In the genomic region with DNA sequence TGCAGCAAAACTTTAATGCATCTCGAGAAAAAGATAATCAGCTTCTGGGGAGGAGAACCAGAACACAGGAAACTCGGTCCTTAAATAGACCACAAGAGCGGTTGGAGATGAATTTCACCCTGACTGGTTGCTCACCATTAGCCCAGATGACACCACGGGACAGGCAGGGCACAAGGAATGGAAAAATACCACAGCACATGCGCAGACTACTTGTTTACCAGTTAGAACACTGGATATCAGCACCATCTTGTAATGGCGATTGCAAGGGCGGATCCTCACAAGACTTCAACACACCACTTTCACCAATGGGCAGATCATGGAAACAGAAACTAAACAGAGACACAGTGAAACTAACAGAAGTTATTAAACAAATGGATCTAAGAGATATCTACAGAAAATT, we compare ENCODE assay signal across 8 mouse cellular contexts.
DNase-seq lines count a peak whose midpoint lies in the region; ATAC-seq and TF ChIP-seq lines count a peak whose summit lies in the region.
"Not testable (repeated sequence)": the region's sequence is repeated elsewhere in the genome, so short reads cannot be mapped to it uniquely, and the experiment has no call there.

No protein-coding gene starts in this region.

- not testable (repeated sequence) for H3K9me3 ChIP-seq in heart, embryonic 12.5 days (replicated peaks); intestine, embryonic 15.5 days

- not testable (repeated sequence) for TF ChIP-seq CTCF in bone marrow macrophage, adult 2 months (IDR thresholded peaks at IDR 0.05; ENCODE audit: low read depth, low read length); testis, adult 2 months (IDR thresholded peaks at IDR 0.05; ENCODE audit: control insufficient read depth, insufficient read depth, insufficient replicate concordance, low read depth, low read length)

- ATAC-seq in heart, embryonic 12.5 days (ENCODE audit: insufficient number of reproducible peaks, low FRiP score); intestine, embryonic 15.5 days: not testable (repeated sequence)

- TF ChIP-seq POLR2A in bone marrow macrophage, adult 2 months (IDR thresholded peaks at IDR 0.05; ENCODE audit: borderline replicate concordance, low read depth, low read length); myocyte (IDR thresholded peaks at IDR 0.05; ENCODE audit: insufficient read length, low read depth); testis, adult 2 months (IDR thresholded peaks at IDR 0.05; ENCODE audit: control insufficient read depth, low read depth, low read length): not testable (repeated sequence)

- WGBS in heart, embryonic 12.5 days = 80% methylated on average over 7 of the region's 7 CpGs
- WGBS in intestine, embryonic 15.5 days = 83% methylated on average over 7 of the region's 7 CpGs

- H3K79me2 ChIP-seq in myocyte (ENCODE audit: control insufficient read depth, insufficient read depth) = not testable (repeated sequence)

- not testable (repeated sequence) for H3K27me3 ChIP-seq in heart, embryonic 12.5 days (replicated peaks); intestine, embryonic 15.5 days (replicated peaks); myocyte (ENCODE audit: control insufficient read depth, insufficient read depth, insufficient read length); testis, adult 2 months (ENCODE audit: control insufficient read depth, insufficient read depth, low read length)

- not testable (repeated sequence) for H3K9ac ChIP-seq in heart, embryonic 12.5 days; intestine, embryonic 15.5 days

- not testable (repeated sequence) for H3K4me1 ChIP-seq in bone marrow macrophage, adult 2 months (ENCODE audit: control insufficient read depth, insufficient read depth, low read length); heart, embryonic 12.5 days (replicated peaks); intestine, embryonic 15.5 days (replicated peaks); testis, adult 2 months (ENCODE audit: control insufficient read depth, insufficient read depth, low read length)

- H3K27ac ChIP-seq in bone marrow macrophage, adult 2 months (ENCODE audit: insufficient read depth, low read depth, low read length); heart, embryonic 12.5 days (ENCODE audit: poor library complexity, severe bottlenecking); intestine, embryonic 15.5 days: not testable (repeated sequence)
- H3K27ac ChIP-seq in testis, adult 2 months (ENCODE audit: control insufficient read depth, insufficient read depth, low read depth, low read length) = peak overlapping the region; percentile 65

- H3K36me3 ChIP-seq in heart, embryonic 12.5 days; intestine, embryonic 15.5 days; myocyte (ENCODE audit: control insufficient read depth, insufficient read depth); testis, adult 2 months (ENCODE audit: control insufficient read depth, insufficient read depth, low read length): not testable (repeated sequence)

- H3K4me2 ChIP-seq in heart, embryonic 12.5 days = peak overlapping the region; percentile 54
- peak overlapping the region; percentile 43 for H3K4me2 ChIP-seq in intestine, embryonic 15.5 days (replicated peaks)
- H3K4me2 ChIP-seq in myocyte (ENCODE audit: low read depth) = peak overlapping the region; percentile 70

- peak; percentile 41 for DNase-seq in 416B (ENCODE audit: low read depth)
- peak; percentile 11 for DNase-seq in NIH3T3 (ENCODE audit: low read depth)
- peak; percentile 12 to 32 for DNase-seq in lung, adult 18-20 months

- H3K4me3 ChIP-seq in bone marrow macrophage, adult 2 months (ENCODE audit: insufficient read depth, low read length) = peak overlapping the region; percentile 33; the same call in 1 of the 2 replicates
- H3K4me3 ChIP-seq in heart, embryonic 12.5 days = peak overlapping the region; percentile 45; the same call in 1 of the 2 replicates
- not testable (repeated sequence) for H3K4me3 ChIP-seq in intestine, embryonic 15.5 days (replicated peaks); testis, adult 2 months (ENCODE audit: control insufficient read depth, low read depth, low read length)
- H3K4me3 ChIP-seq in myocyte = peak overlapping the region; percentile 34

- H3ac ChIP-seq in myocyte (ENCODE audit: control insufficient read depth, insufficient read length) = not testable (repeated sequence)
